Mouse (Mus musculus) kidney, postnatal 0 days (tissue): ENCODE results near the gene Cyp27b1. TPM values are rescaled to one million over a fixed set of nuclear protein-coding genes. Genes with fewer than 3 reads are reported as not detected.
A peak's percentile ranks its signal among the peaks of the same experiment; 100 is the strongest.

Source experiments
- ATAC-seq: fragments of 200-750 bp; cut with Nextera tagmentation; replicated peaks from 2 replicates; pipeline ENCODE4 v1.8.0; 2017; ENCODE audit warnings: low read depth, moderate number of reproducible peaks, moderate TSS enrichment, moderate library complexity; ENCODE audit not compliant: low FRiP score
- DNase-seq: peaks from one replicate; pipeline ENCODE4 v3.0.0-alpha.2; 2016; ENCODE audit warnings: low spot score
- H3K27ac ChIP-seq: fragments of 300-500 bp; sonication (generic); 2 replicates; pipeline ENCODE4 v1.5.1; 2014; ENCODE audit warnings: mild to moderate bottlenecking
- H3K27me3 ChIP-seq: fragments of 300-500 bp; sonication (generic); 2 replicates; pipeline ENCODE4 v1.6.1; 2014; ENCODE audit warnings: low read length, mixed read lengths; ENCODE audit not compliant: insufficient read depth
- H3K36me3 ChIP-seq: fragments of 300-500 bp; sonication (generic); 2 replicates; pipeline ENCODE4 v1.6.1; 2014; ENCODE audit warnings: low read length, mixed read lengths; ENCODE audit not compliant: insufficient read depth
- H3K4me1 ChIP-seq: fragments of 300-500 bp; sonication (generic); replicated peaks from 2 replicates; pipeline ENCODE4 v1.6.1; 2014; ENCODE audit warnings: antibody characterized with exemption, low read length, mixed read lengths; ENCODE audit not compliant: insufficient read depth
- H3K4me2 ChIP-seq: fragments of 300-500 bp; sonication (generic); 2 replicates; pipeline ENCODE4 v1.6.1; 2014; ENCODE audit warnings: mild to moderate bottlenecking, low read length, moderate library complexity, mixed read lengths
- H3K4me3 ChIP-seq: fragments of 300-500 bp; sonication (generic); replicated peaks from 2 replicates; pipeline ENCODE4 v1.5.1; 2014; ENCODE audit warnings: low read depth, low read length
- H3K9ac ChIP-seq: fragments of 300-500 bp; sonication (generic); 2 replicates; pipeline ENCODE4 v1.6.1; 2014; ENCODE audit warnings: low read depth, low read length
- H3K9me3 ChIP-seq: fragments of 300-500 bp; sonication (generic); replicated peaks from 2 replicates; pipeline ENCODE4 v1.6.1; 2016; ENCODE audit warnings: low read length, inconsistent platforms, mixed read lengths
- CTCF ChIP-seq: IDR thresholded peaks from 2 replicates; pipeline ENCODE4 v1.5.1; 2016; ENCODE audit warnings: antibody characterized with exemption, low read depth, mild to moderate bottlenecking, moderate library complexity
- WGBS: fragments of 180-500 bp; shearing (Covaris S2); extraction: QIAGEN DNeasy Blood & Tissue Kit; methylation state at CpG from one replicate; pipeline ENCODE4 v1.1.7; 2014; 5-methylcytosine and 5-hydroxymethylcytosine counted together
- polyA plus RNA-seq: library from polyadenylated mRNA; unstranded; fragments of >200 nt; fragmentation: Nextera tagmentation; extraction: Ambion mirVana; gene quantifications from 2 replicates; pipeline ENCODE4 v1.2.1, GENCODE M21; 2015

The Cyp27b1 gene
- polyA plus RNA-seq, 1 experiment from 2014 or later = 38.9 TPM

GRCm38 (mm10) chr10:127079665-127080391 is 31.8 kb downstream of the Cyp27b1 start:
- Histone ChIP-seq H3K27ac (no peak overlapping the region), H3K4me1 (peaks cover 27% of the 10 kb centered on the region), H3K9me3 (no peaks in the 10 kb centered on the region), H3K4me3 (peak overlapping the region; percentile 43), H3K36me3 (no peaks in the 10 kb centered on the region), H3K27me3 (peaks cover 48% of the 10 kb centered on the region), H3K9ac (peak overlapping the region; percentile 44; the same call in 1 of the 2 replicates), H3K4me2 (peak overlapping the region; percentile 72)
- ATAC-seq (peak; percentile 6; the same call in 1 of the 2 replicates), DNase-seq (no peak)
- peak; percentile 32; the same call in 1 of the 2 replicates for TF ChIP-seq CTCF
- 4% methylated on average over 65 of the region's 70 CpGs for WGBS

- Histone ChIP-seq H3K36me3 (no peaks in the 10 kb centered on the region), H3K4me3 (peak overlapping the region; percentile 31), H3K9me3 (no peaks in the 10 kb centered on the region), H3K9ac (0 out of 2 replicates have a peak overlapping the region, but pooled peaks have one; percentile 23), H3K4me2 (peak overlapping the region; percentile 61), H3K27ac (no peak overlapping the region), H3K27me3 (peaks cover 50% of the 10 kb centered on the region), H3K4me1 (peaks cover 27% of the 10 kb centered on the region)
- no peak for ATAC-seq
- no peak for DNase-seq
- no peak for TF ChIP-seq CTCF
- 3% methylated on average over 48 of the region's 48 CpGs for WGBS
Measured at GRCm38 (mm10) chr10:127080901-127081780, 33.1 kb downstream of the Cyp27b1 start.

- H3K27ac ChIP-seq = no peak overlapping the region
- 25% methylated on average over 8 of the region's 8 CpGs for WGBS
- H3K9me3 ChIP-seq = no peaks in the 10 kb centered on the region
- no peak for ATAC-seq
- H3K4me3 ChIP-seq = no peak overlapping the region
- no peak overlapping the region for H3K9ac ChIP-seq
- TF ChIP-seq CTCF = no peak
- H3K4me1 ChIP-seq = peaks cover 27% of the 10 kb centered on the region
- no peaks in the 10 kb centered on the region for H3K36me3 ChIP-seq
- peaks cover 50% of the 10 kb centered on the region for H3K27me3 ChIP-seq
- H3K4me2 ChIP-seq = peak overlapping the region; percentile 61; the same call in 1 of the 2 replicates
- DNase-seq = no peak
Measured at GRCm38 (mm10) chr10:127081996-127082620, 34.1 kb downstream of the Cyp27b1 start.

- Histone ChIP-seq H3K27me3 (peaks cover 40% of the 10 kb centered on the region), H3K4me1 (peaks cover 24% of the 10 kb centered on the region), H3K4me3 (no peak overlapping the region), H3K4me2 (no peak overlapping the region), H3K9me3 (no peaks in the 10 kb centered on the region), H3K27ac (no peak overlapping the region), H3K9ac (no peak overlapping the region), H3K36me3 (no peaks in the 10 kb centered on the region)
- WGBS = 29% methylated on average over 8 of the region's 8 CpGs
- DNase-seq (no peak), ATAC-seq (no peak)
- TF ChIP-seq CTCF = no peak
Measured at GRCm38 (mm10) chr10:127083292-127083914, 35.4 kb downstream of the Cyp27b1 start.

DNA sequence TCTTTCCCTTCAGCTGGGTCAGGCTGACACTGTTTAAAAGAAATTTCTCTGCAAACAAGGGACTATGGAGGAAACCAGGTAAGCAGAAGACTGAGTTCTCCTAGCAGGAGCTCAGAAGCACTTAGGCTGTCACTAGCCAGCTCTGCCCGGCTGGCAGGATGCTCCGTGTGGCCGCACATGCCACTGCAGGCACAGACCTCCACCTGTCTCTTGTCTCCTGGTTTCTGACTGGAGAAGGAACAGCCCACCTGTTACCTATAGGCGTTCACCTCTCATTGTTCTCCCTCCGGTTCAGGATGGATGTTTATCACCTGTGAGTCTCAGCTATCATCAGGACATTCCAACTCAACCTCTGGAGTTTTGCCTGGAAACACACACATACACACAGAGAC is 35.9 kb downstream of the Cyp27b1 start:
- ATAC-seq = no peak
- no peak for TF ChIP-seq CTCF
- Histone ChIP-seq H3K36me3 (no peaks in the 10 kb centered on the region), H3K9me3 (no peaks in the 10 kb centered on the region), H3K4me2 (no peak overlapping the region), H3K4me3 (no peak overlapping the region), H3K4me1 (peaks cover 23% of the 10 kb centered on the region), H3K9ac (no peak overlapping the region), H3K27me3 (peaks cover 36% of the 10 kb centered on the region), H3K27ac (no peak overlapping the region)
- WGBS = 40% methylated on average over 5 of the region's 5 CpGs
- no peak for DNase-seq
